26 mouse cellular contexts compared by ENCODE assay signal in genomic region chr7:144534773-144535172, GRCm38 (mm10). TPM values are rescaled to one million over a fixed set of nuclear protein-coding genes. Genes with fewer than 3 reads are reported as not detected.
DNase-seq lines count a peak whose midpoint lies in the region; ATAC-seq lines count a peak whose summit lies in the region.
"Had no signal": no experiment of that assay in that cellular context is flagged by ENCODE, and none has a peak within 500 bp of the region (broad histone marks: within the 10 kb centered on the region; RNA-seq: fewer than 3 reads in every experiment).

No protein-coding gene starts in this region.

- no peak overlapping the region for H3K9ac ChIP-seq in embryonic facial prominence, embryonic 15.5 days
- no peak overlapping the region for H3K9ac ChIP-seq in midbrain, embryonic 14.5 days (replicated peaks; ENCODE audit: low read length)
- no peak overlapping the region for H3K9ac ChIP-seq in forebrain, embryonic 15.5 days (replicated peaks)
- H3K9ac ChIP-seq: embryonic facial prominence, embryonic 12.5 days; forebrain, embryonic 12.5 days; heart, embryonic 13.5 days; hindbrain, embryonic 12.5 days; hindbrain, embryonic 15.5 days had no signal

- peaks cover 94% of the 10 kb centered on the region for H3K36me3 ChIP-seq in megakaryocyte, embryonic 14.5 days (replicated peaks; ENCODE audit: low read length)
- H3K36me3 ChIP-seq in embryonic facial prominence, embryonic 15.5 days: no peaks in the 10 kb centered on the region
- H3K36me3 ChIP-seq in midbrain, embryonic 14.5 days (ENCODE audit: control insufficient read depth, insufficient read depth, low read length): no peaks in the 10 kb centered on the region
- no peaks in the 10 kb centered on the region for H3K36me3 ChIP-seq in forebrain, embryonic 15.5 days
- H3K36me3 ChIP-seq: embryonic facial prominence, embryonic 12.5 days; forebrain, embryonic 12.5 days; heart, embryonic 10.5 days; heart, embryonic 13.5 days; hindbrain, embryonic 12.5 days; hindbrain, embryonic 15.5 days had no signal

- DNase-seq in NIH3T3 (ENCODE audit: low read depth): peak; percentile 64
- DNase-seq in midbrain, embryonic 14.5 days: no peak
- DNase-seq: adrenal gland, adult 8-10 months; adrenal gland, postnatal 25 days; cerebellum, adult 11-12 months; cerebellum, adult 8-10 months; cerebellum, postnatal 10 days; cerebellum, postnatal 36 days; gastrocnemius, postnatal 10 days; gastrocnemius, postnatal 36 days; heart, adult 2 months; heart, postnatal 14 days had no signal

- no peaks in the 10 kb centered on the region for H3K9me3 ChIP-seq in megakaryocyte, embryonic 14.5 days
- no peaks in the 10 kb centered on the region for H3K9me3 ChIP-seq in embryonic facial prominence, embryonic 15.5 days (replicated peaks)
- H3K9me3 ChIP-seq in midbrain, embryonic 14.5 days (ENCODE audit: control insufficient read depth, low read length): no peaks in the 10 kb centered on the region
- H3K9me3 ChIP-seq in forebrain, embryonic 15.5 days: no peaks in the 10 kb centered on the region
- H3K9me3 ChIP-seq: embryonic facial prominence, embryonic 12.5 days; forebrain, embryonic 12.5 days; heart, embryonic 10.5 days; heart, embryonic 13.5 days; hindbrain, embryonic 12.5 days; hindbrain, embryonic 15.5 days had no signal

- H3K4me3 ChIP-seq in megakaryocyte, embryonic 14.5 days (replicated peaks): peak overlapping the region; percentile 26
- H3K4me3 ChIP-seq in embryonic facial prominence, embryonic 15.5 days (replicated peaks): no peak overlapping the region
- H3K4me3 ChIP-seq in midbrain, embryonic 14.5 days (replicated peaks; ENCODE audit: low read depth, low read length): no peak overlapping the region
- no peak overlapping the region for H3K4me3 ChIP-seq in forebrain, embryonic 15.5 days
- H3K4me3 ChIP-seq: embryonic facial prominence, embryonic 12.5 days; erythroblast, embryonic 14.5 days; forebrain, embryonic 12.5 days; heart, adult 2 months; heart, embryonic 10.5 days; heart, embryonic 13.5 days; hindbrain, embryonic 12.5 days; hindbrain, embryonic 15.5 days had no signal

- no peak overlapping the region for H3K4me2 ChIP-seq in embryonic facial prominence, embryonic 15.5 days (replicated peaks)
- no peak overlapping the region for H3K4me2 ChIP-seq in midbrain, embryonic 14.5 days (ENCODE audit: low read length)
- no peak overlapping the region for H3K4me2 ChIP-seq in forebrain, embryonic 15.5 days (replicated peaks)
- H3K4me2 ChIP-seq: embryonic facial prominence, embryonic 12.5 days; forebrain, embryonic 12.5 days; heart, embryonic 13.5 days; hindbrain, embryonic 12.5 days; hindbrain, embryonic 15.5 days had no signal

- H3K27ac ChIP-seq in embryonic facial prominence, embryonic 15.5 days (replicated peaks): peak overlapping the region; percentile 40; the same call in 1 of the 2 replicates
- H3K27ac ChIP-seq in midbrain, embryonic 14.5 days (replicated peaks; ENCODE audit: low read depth, low read length): no peak overlapping the region
- H3K27ac ChIP-seq in forebrain, embryonic 15.5 days (replicated peaks): no peak overlapping the region
- H3K27ac ChIP-seq: embryonic facial prominence, embryonic 12.5 days; forebrain, embryonic 12.5 days; heart, adult 2 months; heart, embryonic 10.5 days; heart, embryonic 13.5 days; hindbrain, embryonic 12.5 days; hindbrain, embryonic 15.5 days had no signal

- peaks cover 100% of the 10 kb centered on the region for H3K4me1 ChIP-seq in megakaryocyte, embryonic 14.5 days
- H3K4me1 ChIP-seq in embryonic facial prominence, embryonic 15.5 days: peaks cover 51% of the 10 kb centered on the region
- H3K4me1 ChIP-seq in midbrain, embryonic 14.5 days (ENCODE audit: control insufficient read depth, insufficient read depth, low read length): no peaks in the 10 kb centered on the region
- peaks cover 20% of the 10 kb centered on the region; the same call in 1 of the 2 replicates for H3K4me1 ChIP-seq in forebrain, embryonic 15.5 days

- WGBS in embryonic facial prominence, embryonic 15.5 days: 18% methylated on average over 3 of the region's 3 CpGs
- 83% methylated on average over 3 of the region's 3 CpGs for WGBS in midbrain, embryonic 14.5 days
- WGBS in forebrain, embryonic 15.5 days: 78% methylated on average over 3 of the region's 3 CpGs

- no peaks in the 10 kb centered on the region for H3K27me3 ChIP-seq in megakaryocyte, embryonic 14.5 days (replicated peaks)
- no peaks in the 10 kb centered on the region for H3K27me3 ChIP-seq in embryonic facial prominence, embryonic 15.5 days
- H3K27me3 ChIP-seq in midbrain, embryonic 14.5 days (ENCODE audit: control insufficient read depth, insufficient read depth, low read length): no peaks in the 10 kb centered on the region
- no peaks in the 10 kb centered on the region for H3K27me3 ChIP-seq in forebrain, embryonic 15.5 days
- H3K27me3 ChIP-seq: embryonic facial prominence, embryonic 12.5 days; forebrain, embryonic 12.5 days; heart, embryonic 13.5 days; hindbrain, embryonic 12.5 days; hindbrain, embryonic 15.5 days had no signal

- ATAC-seq in megakaryocyte, adult 5-6 weeks (ENCODE audit: poor library complexity, severe bottlenecking): no peak
- no peak for ATAC-seq in embryonic facial prominence, embryonic 15.5 days (ENCODE audit: insufficient number of reproducible peaks, low FRiP score, low TSS enrichment, low read depth)
- no peak for ATAC-seq in midbrain, embryonic 14.5 days (ENCODE audit: low FRiP score, low TSS enrichment)
- no peak for ATAC-seq in forebrain, embryonic 15.5 days (replicated peaks)
- ATAC-seq: activated CD4-positive, CD25-positive, alpha-beta regulatory T cell, adult 4 months; forebrain, embryonic 16.5 days; intestine, postnatal 0 days had no signal

RNA-seq across cellular contexts. Expression of gene Ppfia1, which starts 18.8 kb away (rescaled TPM):
- 183 and 335 TPM in 2 replicates for polyA plus RNA-seq in megakaryocyte, embryonic 14.5 days (2012; ENCODE audit: insufficient read depth, low replicate concordance)
- 41.0 and 47.8 TPM in 2 replicates for total RNA-seq in megakaryocyte, adult 5-6 weeks (2015)
- total RNA-seq in megakaryocyte, adult 5-6 weeks (2017): 37.9 and 55.4 TPM in 2 replicates
- polyA plus RNA-seq in embryonic facial prominence, embryonic 15.5 days (2015; fragmentation: Nextera tagmentation; extraction: Ambion mirVana): 41.2 and 42.3 TPM in 2 replicates
- polyA plus RNA-seq in midbrain, embryonic 14.5 days (2014; fragmentation: Nextera tagmentation; extraction: Ambion mirVana): 28.3 and 33.3 TPM in 2 replicates
- polyA plus RNA-seq in forebrain, embryonic 15.5 days (2015; fragmentation: Nextera tagmentation; extraction: Ambion mirVana): 30.9 and 31.0 TPM in 2 replicates

RNA-seq across cellular contexts. Expression of gene Fadd, which starts 47.5 kb away (rescaled TPM):
- polyA plus RNA-seq in megakaryocyte, embryonic 14.5 days (2012; ENCODE audit: insufficient read depth, low replicate concordance): 1.5 and 5.7 TPM in 2 replicates
- 7.4 and 7.5 TPM in 2 replicates for total RNA-seq in megakaryocyte, adult 5-6 weeks (2015)
- 2.9 and 4.2 TPM in 2 replicates for total RNA-seq in megakaryocyte, adult 5-6 weeks (2017)
- 9.7 and 10.6 TPM in 2 replicates for polyA plus RNA-seq in embryonic facial prominence, embryonic 15.5 days (2015; fragmentation: Nextera tagmentation; extraction: Ambion mirVana)
- polyA plus RNA-seq in midbrain, embryonic 14.5 days (2014; fragmentation: Nextera tagmentation; extraction: Ambion mirVana): 4.2 and 6.1 TPM in 2 replicates
- polyA plus RNA-seq in forebrain, embryonic 15.5 days (2015; fragmentation: Nextera tagmentation; extraction: Ambion mirVana): 5.4 and 5.7 TPM in 2 replicates
